Mouse (Mus musculus) adrenal gland, postnatal 10 days (tissue): ENCODE results near the gene Apool. TPM values are rescaled to one million over a fixed set of nuclear protein-coding genes. Genes with fewer than 3 reads are reported as not detected.
A peak's percentile ranks its signal among the peaks of the same experiment; 100 is the strongest.

Experiments used
- DNase-seq: peaks from one replicate; pipeline ENCODE4 v3.0.0; 2021; ENCODE audit warnings: mixed read lengths
- long read RNA-seq, 2 experiments: library from polyadenylated mRNA; stranded (forward); transcript quantifications; one replicate each; pipeline ENCODE4 v2.0.0; 2021
- total RNA-seq, 2 experiments: library from RNA; stranded (reverse); gene quantifications; 2 replicates each; pipeline ENCODE4 v1.2.3; 2021

The Apool gene
- 10 to 100 TPM; 68.1 to 73.5 TPM for total RNA-seq
- long read RNA-seq, experiment 1, transcript Apool-201 (9 exons, 1,359 nt), result major isoform, 56 of 68 reads
- long read RNA-seq, experiment 1, partial matches to known transcripts, result 9 of 68 reads
- long read RNA-seq, experiment 1, other reads (novel, unspliced or antisense), result 3 of 68 reads
- long read RNA-seq, experiment 2, transcript Apool-201 (9 exons, 1,359 nt), result major isoform, 47 of 54 reads
- long read RNA-seq, experiment 2, partial matches to known transcripts, result 5 of 54 reads
- long read RNA-seq, experiment 2, other reads (novel, unspliced or antisense), result 2 of 54 reads

DNA sequence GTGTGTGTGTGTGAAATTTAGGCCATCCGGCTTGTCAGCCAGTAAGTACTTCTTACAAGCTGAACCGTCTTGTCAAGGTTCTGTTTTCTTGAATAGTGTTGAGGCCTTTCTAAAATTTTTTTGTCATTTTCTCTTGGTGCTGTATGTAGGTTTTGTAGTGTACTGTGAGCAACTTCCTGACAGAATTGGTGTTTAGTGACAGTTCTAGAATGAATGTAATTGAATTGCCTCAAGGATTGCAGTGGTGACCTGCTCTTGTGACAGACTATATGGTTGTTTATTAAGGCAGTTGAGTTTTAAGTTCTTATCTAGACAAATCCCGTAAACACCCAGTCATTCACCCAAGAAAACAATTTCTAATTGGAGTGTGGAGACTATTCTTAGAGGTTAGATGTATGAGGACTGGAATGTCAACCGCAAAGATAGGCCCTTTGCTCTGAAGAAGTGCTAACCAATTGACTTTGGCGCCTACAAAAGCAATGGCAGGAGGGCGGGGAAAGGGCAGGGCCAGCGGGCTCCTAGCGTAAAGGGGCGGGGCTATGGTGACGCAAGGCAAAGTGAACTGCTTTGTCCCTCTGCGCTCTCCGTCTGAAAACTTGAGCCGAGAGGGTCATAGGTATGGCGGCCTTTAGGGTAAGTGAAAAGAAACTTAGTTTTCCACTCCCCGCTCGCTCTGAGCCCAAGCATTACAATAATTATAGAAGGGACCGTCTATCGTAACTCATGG, at the start of gene Apool:
Apool (plus strand) TSS at position 531 of the 727 bp plus-strand sequence.
- peak; percentile 90 for DNase-seq

- no peak for DNase-seq
These were observed 37.6 kb upstream of the Apool start for GRCm38 (mm10) chrX:112273550-112273949.

GRCm38 (mm10) chrX:112311531-112311887, 375 bp downstream of the Apool start:
- no peak for DNase-seq

DNA sequence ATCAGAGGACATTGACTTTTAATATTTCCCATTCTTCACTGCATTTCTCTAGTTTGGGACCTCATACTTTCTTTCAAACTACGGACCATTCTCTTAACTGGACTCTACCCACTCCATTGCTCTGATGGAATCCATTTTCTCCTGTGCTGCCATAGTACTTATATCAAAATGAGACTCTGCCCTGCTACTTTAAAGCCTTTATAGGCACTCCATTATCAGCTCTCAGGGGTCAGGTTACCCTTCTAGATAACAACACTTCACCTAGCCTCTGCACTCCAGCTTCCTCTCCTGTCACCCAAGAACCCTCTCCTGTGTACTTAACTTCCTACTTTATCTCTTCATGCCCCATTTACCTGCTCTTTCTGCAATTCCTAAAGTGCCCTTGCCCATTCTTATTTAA, 960 bp downstream of the Apool start:
- no peak for DNase-seq

- DNase-seq, result no peak
These were observed 9.1 kb downstream of the Apool start for GRCm38 (mm10) chrX:112320273-112320672.

DNA sequence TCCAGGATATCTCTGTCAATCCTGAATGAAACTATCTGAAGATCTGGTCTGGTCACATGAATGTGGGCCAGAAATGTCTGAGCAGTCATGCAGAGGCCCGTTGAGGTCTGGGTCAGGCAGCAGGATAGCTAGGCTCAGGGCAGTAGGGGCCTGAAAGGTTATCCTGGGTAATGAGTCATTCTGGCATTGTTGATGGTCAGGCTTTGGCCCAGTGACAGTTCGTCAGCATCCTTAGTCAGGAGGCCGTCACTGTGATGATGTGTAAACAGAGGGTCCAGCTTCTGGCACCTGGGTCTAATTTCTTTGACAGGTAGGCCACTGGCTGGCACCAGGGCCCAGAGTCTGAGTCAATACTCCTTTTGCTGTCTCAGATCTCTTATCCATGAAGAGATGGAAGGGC, 28.4 kb downstream of the Apool start:
- peak; percentile 7 for DNase-seq

GRCm38 (mm10) chrX:112347467-112348394, 36.6 kb downstream of the Apool start:
- DNase-seq, result no peak

DNA sequence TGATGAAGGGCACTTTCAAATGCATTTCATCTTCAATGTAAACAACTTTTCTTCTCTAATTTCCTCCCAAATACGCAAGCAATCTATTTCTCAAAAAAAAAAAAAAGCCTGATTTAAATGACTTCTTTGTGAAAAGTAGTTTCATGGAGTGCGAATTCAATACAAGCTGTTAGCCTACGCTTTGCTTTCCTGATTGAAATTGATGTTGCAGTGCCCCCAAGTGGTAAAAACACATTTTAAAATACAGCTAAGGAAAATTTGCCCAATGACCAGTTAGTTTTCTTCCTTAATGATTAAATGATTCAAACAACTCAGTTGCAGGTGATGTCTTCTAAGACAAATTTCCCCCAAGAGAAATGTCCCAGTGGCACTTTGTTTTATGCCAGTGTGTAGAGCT, 37.3 kb downstream of the Apool start:
- peak; percentile 19 for DNase-seq

DNA sequence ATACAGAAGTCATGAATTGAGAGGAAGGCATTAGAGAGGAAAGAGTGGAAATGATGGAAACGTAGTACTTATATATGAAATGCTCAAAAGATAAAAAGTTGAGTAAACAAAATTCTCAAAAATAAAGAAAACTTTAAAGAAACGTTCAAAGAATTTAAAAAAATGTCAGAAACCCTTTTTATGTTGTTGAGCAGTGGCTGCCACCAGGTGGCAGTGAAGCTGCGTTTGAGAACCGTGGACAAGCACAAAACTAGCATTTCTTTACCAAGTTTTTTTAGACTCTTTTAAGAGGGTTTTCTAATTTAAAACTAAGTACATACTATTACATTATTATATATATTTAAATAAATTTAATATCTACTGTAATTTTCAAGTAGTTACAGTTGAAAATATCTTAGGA, 57.3 kb downstream of the Apool start:
- DNase-seq, result no peak

GRCm38 (mm10) chrX:112370577-112371410, 59.7 kb downstream of the Apool start:
- DNase-seq, result peak; percentile 12

GRCm38 (mm10) chrX:112406679-112407078, 95.5 kb downstream of the Apool start, which contains the start of gene Satl1:
TSS of gene Satl1 (minus strand) at chrX:112406779.
- DNase-seq, result no peak

- no peak for DNase-seq
These were observed 101.2 kb downstream of the Apool start for GRCm38 (mm10) chrX:112412309-112412708.

Other genes starting within 250 kb of the Apool start
- 1 to 10 TPM; 1.2 to 2.3 TPM for gene 4933403O08Rik, start 72.3 kb upstream of the Apool start, total RNA-seq
- gene Satl1, start 95.4 kb downstream of the Apool start, total RNA-seq, result not detected
- gene 2010106E10Rik, start 183.9 kb downstream of the Apool start, total RNA-seq, result not detected